Mouse (Mus musculus) spleen, adult 18-20 months (tissue): ENCODE results near the gene Gpr141.

ENCODE experiments used
- DNase-seq, 2 experiments: peaks; one replicate each; pipeline ENCODE4 v3.0.0; 2022; ENCODE audit warnings: mixed read lengths in 2 of 2

Gpr141 gene

GRCm38 (mm10) chr13:19717201-19717600 lies 106.9 kb downstream of the Gpr141 start:
- no peak for DNase-seq

GRCm38 (mm10) chr13:19703806-19704205 lies 120.3 kb downstream of the Gpr141 start:
- no peak for DNase-seq

GRCm38 (mm10) chr13:19701443-19702078 lies 122.5 kb downstream of the Gpr141 start:
- DNase-seq = no peak

- DNase-seq = no peak
Measured at GRCm38 (mm10) chr13:19700733-19701442, 123.2 kb downstream of the Gpr141 start.
